Comparison of ENCODE assay signal across 8 mouse cellular contexts in the genomic region with DNA sequence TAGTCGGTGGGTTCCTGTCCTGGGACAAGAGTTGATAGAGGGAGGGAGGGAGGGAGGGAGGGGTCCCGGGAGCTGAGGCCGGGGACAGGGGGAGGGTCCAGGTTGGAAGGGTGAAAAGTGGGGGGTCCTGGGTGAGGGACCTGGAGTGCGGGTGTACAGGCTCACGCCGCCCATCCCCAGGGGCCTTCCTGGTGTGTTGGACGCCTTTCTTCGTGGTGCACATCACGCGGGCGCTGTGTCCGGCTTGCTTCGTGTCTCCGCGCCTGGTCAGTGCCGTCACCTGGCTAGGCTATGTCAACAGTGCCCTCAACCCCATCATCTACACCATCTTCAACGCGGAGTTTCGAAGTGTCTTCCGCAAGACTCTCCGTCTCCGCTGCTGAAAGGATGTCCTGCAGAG. TPM values are rescaled to one million over a fixed set of nuclear protein-coding genes. Genes with fewer than 3 reads are reported as not detected.
A peak's percentile ranks its signal among the peaks of the same experiment; 100 is the strongest.
DNase-seq lines count a peak whose midpoint lies in the region; ATAC-seq and TF ChIP-seq lines count a peak whose summit lies in the region.

No protein-coding gene starts in this region.

- H3K4me1 ChIP-seq in testis, adult 2 months (ENCODE audit: control insufficient read depth, insufficient read depth, low read length) = peaks cover 9% of the 10 kb centered on the region
- H3K4me1 ChIP-seq in liver, embryonic 15.5 days (replicated peaks) = peaks cover 29% of the 10 kb centered on the region
- H3K4me1 ChIP-seq in stomach, embryonic 16.5 days (ENCODE audit: control insufficient read depth, insufficient read depth, low read length) = peaks cover 6% of the 10 kb centered on the region; the same call in 1 of the 2 replicates

- no peaks in the 10 kb centered on the region for H3K36me3 ChIP-seq in testis, adult 2 months (ENCODE audit: control insufficient read depth, insufficient read depth, low read length)
- H3K36me3 ChIP-seq in liver, embryonic 15.5 days (replicated peaks) = peaks cover 5% of the 10 kb centered on the region; the same call in 1 of the 2 replicates
- H3K36me3 ChIP-seq in stomach, embryonic 16.5 days (ENCODE audit: control insufficient read depth, insufficient read depth, low read length) = 0 out of 2 replicates have a peak, but pooled peaks cover 3% of the 10 kb centered on the region

- 0 out of 2 replicates have a peak, but pooled peaks have one; percentile 11 for ATAC-seq in granulocyte monocyte progenitor cell, adult 5-6 weeks (replicated peaks; ENCODE audit: poor library complexity, severe bottlenecking)
- ATAC-seq in liver, embryonic 15.5 days (ENCODE audit: insufficient read depth) = no peak
- no peak for ATAC-seq in stomach, embryonic 16.5 days (ENCODE audit: insufficient read depth, low FRiP score)

- H3K27ac ChIP-seq in testis, adult 2 months (ENCODE audit: control insufficient read depth, insufficient read depth, low read depth, low read length) = no peak overlapping the region
- no peak overlapping the region for H3K27ac ChIP-seq in liver, embryonic 15.5 days (replicated peaks)
- no peak overlapping the region for H3K27ac ChIP-seq in stomach, embryonic 16.5 days (ENCODE audit: low read length)

- peak overlapping the region; percentile 50 for H3K4me2 ChIP-seq in liver, embryonic 15.5 days
- peak overlapping the region; percentile 66 for H3K4me2 ChIP-seq in stomach, embryonic 16.5 days (ENCODE audit: low read depth, low read length)

- 7% methylated on average over 22 of the region's 22 CpGs for WGBS in liver, embryonic 15.5 days (ENCODE audit: insufficient replicate concordance)
- 7% methylated on average over 22 of the region's 22 CpGs for WGBS in stomach, embryonic 16.5 days

- no peaks in the 10 kb centered on the region for H3K9me3 ChIP-seq in liver, embryonic 15.5 days (replicated peaks)
- H3K9me3 ChIP-seq in stomach, embryonic 16.5 days (replicated peaks; ENCODE audit: control insufficient read depth, low read length) = no peaks in the 10 kb centered on the region

- TF ChIP-seq POLR2A in testis, adult 2 months (IDR thresholded peaks at IDR 0.05; ENCODE audit: control insufficient read depth, low read depth, low read length) = no peak

- no peak for DNase-seq in testis, postnatal 14 days (ENCODE audit: low spot score)
- DNase-seq in left cerebral cortex, postnatal 14 days (ENCODE audit: low spot score in 2 of 2) = no peak
- no peak for DNase-seq in spleen, adult 18-20 months
- no peak for DNase-seq in gastrocnemius, postnatal 4 days (ENCODE audit: low spot score in 2 of 2)

- H3K27me3 ChIP-seq in testis, adult 2 months (ENCODE audit: control insufficient read depth, insufficient read depth, low read length) = no peaks in the 10 kb centered on the region
- H3K27me3 ChIP-seq in liver, embryonic 15.5 days = peaks cover 71% of the 10 kb centered on the region
- H3K27me3 ChIP-seq in stomach, embryonic 16.5 days (ENCODE audit: control insufficient read depth, insufficient read depth, low read length) = peaks cover 38% of the 10 kb centered on the region

- intact Hi-C loops in left cerebral cortex, postnatal 14 days (cut with DNase I) = no loop called here

- no peak for TF ChIP-seq CTCF in testis, adult 2 months (IDR thresholded peaks at IDR 0.05; ENCODE audit: control insufficient read depth, insufficient read depth, insufficient replicate concordance, low read depth, low read length)

- H3K9ac ChIP-seq in liver, embryonic 15.5 days = no peak overlapping the region
- peak overlapping the region; percentile 58 for H3K9ac ChIP-seq in stomach, embryonic 16.5 days (ENCODE audit: low read length)

- peak overlapping the region; percentile 41; the same call in 1 of the 2 replicates for H3K4me3 ChIP-seq in testis, adult 2 months (ENCODE audit: control insufficient read depth, low read depth, low read length)
- no peak overlapping the region for H3K4me3 ChIP-seq in liver, embryonic 15.5 days (replicated peaks)
- peak overlapping the region; percentile 44 for H3K4me3 ChIP-seq in stomach, embryonic 16.5 days (replicated peaks; ENCODE audit: low read length)

RNA-seq across cellular contexts. Expression of a gene that starts 2.7 kb away (rescaled TPM):
- polyA plus RNA-seq in testis, adult 2 months (2012; rRNA removed) = 11.5 and 13.0 TPM in 2 replicates
- total RNA-seq in granulocyte monocyte progenitor cell, adult 5-6 weeks (2014; fragmentation: Nextera tagmentation) = not detected in 2 replicates
- not detected in 2 replicates for total RNA-seq in granulocyte monocyte progenitor cell, adult 5-6 weeks (2017)
- polyA plus RNA-seq in liver, embryonic 15.5 days (2015; fragmentation: Nextera tagmentation; extraction: Ambion mirVana) = not detected in 2 replicates
- 0.18 TPM in 1 of 2 replicates, not detected in the other for polyA plus RNA-seq in stomach, embryonic 16.5 days (2015; fragmentation: Nextera tagmentation; extraction: Ambion mirVana)
- under 1 TPM; 0.15 to 0.27 TPM for total RNA-seq in left cerebral cortex, postnatal 14 days (2021)
- total RNA-seq in gastrocnemius, postnatal 4 days (2021) = under 1 TPM; 0.16 to 0.25 TPM

RNA-seq across cellular contexts. Expression of a gene that starts 15.5 kb away (rescaled TPM):
- 6.4 and 8.6 TPM in 2 replicates for polyA plus RNA-seq in testis, adult 2 months (2012; rRNA removed)
- total RNA-seq in granulocyte monocyte progenitor cell, adult 5-6 weeks (2014; fragmentation: Nextera tagmentation) = not detected in 2 replicates
- not detected in 2 replicates for total RNA-seq in granulocyte monocyte progenitor cell, adult 5-6 weeks (2017)
- 0.35 and 0.47 TPM in 2 replicates for polyA plus RNA-seq in liver, embryonic 15.5 days (2015; fragmentation: Nextera tagmentation; extraction: Ambion mirVana)
- 23.2 and 24.8 TPM in 2 replicates for polyA plus RNA-seq in stomach, embryonic 16.5 days (2015; fragmentation: Nextera tagmentation; extraction: Ambion mirVana)
- total RNA-seq in left cerebral cortex, postnatal 14 days (2021) = not detected
- total RNA-seq in gastrocnemius, postnatal 4 days (2021) = 1 to 10 TPM; 3.4 to 3.5 TPM

RNA-seq across cellular contexts. Expression of a gene that starts 17.9 kb away (rescaled TPM):
- 0.76 and 0.91 TPM in 2 replicates for polyA plus RNA-seq in testis, adult 2 months (2012; rRNA removed)
- total RNA-seq in granulocyte monocyte progenitor cell, adult 5-6 weeks (2014; fragmentation: Nextera tagmentation) = not detected in 2 replicates
- not detected in 2 replicates for total RNA-seq in granulocyte monocyte progenitor cell, adult 5-6 weeks (2017)
- 0.46 and 0.47 TPM in 2 replicates for polyA plus RNA-seq in liver, embryonic 15.5 days (2015; fragmentation: Nextera tagmentation; extraction: Ambion mirVana)
- polyA plus RNA-seq in stomach, embryonic 16.5 days (2015; fragmentation: Nextera tagmentation; extraction: Ambion mirVana) = 16.0 and 17.0 TPM in 2 replicates
- not detected for total RNA-seq in left cerebral cortex, postnatal 14 days (2021)
- 1 to 10 TPM; 1.3 to 1.5 TPM for total RNA-seq in gastrocnemius, postnatal 4 days (2021)

RNA-seq across cellular contexts. Expression of a gene that starts 28.2 kb away (rescaled TPM):
- 2.3 and 2.4 TPM in 2 replicates for polyA plus RNA-seq in testis, adult 2 months (2012; rRNA removed)
- 0.38 and 1.3 TPM in 2 replicates for total RNA-seq in granulocyte monocyte progenitor cell, adult 5-6 weeks (2014; fragmentation: Nextera tagmentation)
- total RNA-seq in granulocyte monocyte progenitor cell, adult 5-6 weeks (2017) = 2.1 and 2.7 TPM in 2 replicates
- polyA plus RNA-seq in liver, embryonic 15.5 days (2015; fragmentation: Nextera tagmentation; extraction: Ambion mirVana) = 10.7 and 12.8 TPM in 2 replicates
- polyA plus RNA-seq in stomach, embryonic 16.5 days (2015; fragmentation: Nextera tagmentation; extraction: Ambion mirVana) = 3.5 and 3.6 TPM in 2 replicates
- total RNA-seq in left cerebral cortex, postnatal 14 days (2021) = 1 to 10 TPM in 1 of 2 experiments, not detected in 1; 1.4 TPM
- total RNA-seq in gastrocnemius, postnatal 4 days (2021) = 1 to 10 TPM; 1.4 TPM

RNA-seq across cellular contexts. Expression of a gene that starts 33.0 kb away (rescaled TPM):
- polyA plus RNA-seq in testis, adult 2 months (2012; rRNA removed) = 8.3 and 9.1 TPM in 2 replicates
- 43.3 and 52.4 TPM in 2 replicates for total RNA-seq in granulocyte monocyte progenitor cell, adult 5-6 weeks (2014; fragmentation: Nextera tagmentation)
- 6.3 and 21.4 TPM in 2 replicates for total RNA-seq in granulocyte monocyte progenitor cell, adult 5-6 weeks (2017)
- polyA plus RNA-seq in liver, embryonic 15.5 days (2015; fragmentation: Nextera tagmentation; extraction: Ambion mirVana) = 13.4 and 16.9 TPM in 2 replicates
- 61.3 and 64.3 TPM in 2 replicates for polyA plus RNA-seq in stomach, embryonic 16.5 days (2015; fragmentation: Nextera tagmentation; extraction: Ambion mirVana)
- 100 to 1,000 TPM; 164 to 170 TPM for total RNA-seq in left cerebral cortex, postnatal 14 days (2021)
- 10 to 100 TPM; 44.6 to 50.4 TPM for total RNA-seq in gastrocnemius, postnatal 4 days (2021)
